Mouse (Mus musculus): Measurements from ENCODE around the gene Cep131.

Gene Cep131

GRCm38 (mm10) chr11:120092817-120093591 lies 6.4 kb upstream of the Cep131 start:
- no peak for DNase-seq

GRCm38 (mm10) chr11:120090661-120091060 lies 4.0 kb upstream of the Cep131 start:
- no peak for DNase-seq

GRCm38 (mm10) chr11:120085891-120086627 lies 568 bp downstream of the Cep131 start:
- no peak for DNase-seq

- DNase-seq = no peak
These were observed 6.3 kb downstream of the Cep131 start for GRCm38 (mm10) chr11:120080282-120080681.

GRCm38 (mm10) chr11:120076191-120076590 lies 10.4 kb downstream of the Cep131 start:
- DNase-seq = no peak

- DNase-seq = no peak
These were observed 13.5 kb downstream of the Cep131 start for GRCm38 (mm10) chr11:120072986-120073647.

GRCm38 (mm10) chr11:120071731-120072320 lies 14.8 kb downstream of the Cep131 start:
- no peak for DNase-seq

- DNase-seq = no peak
These were observed 15.6 kb downstream of the Cep131 start for GRCm38 (mm10) chr11:120071065-120071464.

- DNase-seq = no peak
These were observed 16.2 kb downstream of the Cep131 start for GRCm38 (mm10) chr11:120070286-120070930.

- no peak for DNase-seq
These were observed 17.4 kb downstream of the Cep131 start for GRCm38 (mm10) chr11:120069261-120069660.

- DNase-seq = no peak
These were observed 18.8 kb downstream of the Cep131 start for GRCm38 (mm10) chr11:120067834-120068233.

- DNase-seq = peak; percentile 53
These were observed 21.3 kb downstream of the Cep131 start for GRCm38 (mm10) chr11:120065291-120065690.

GRCm38 (mm10) chr11:120064668-120065040 lies 22.0 kb downstream of the Cep131 start:
- DNase-seq = no peak

GRCm38 (mm10) chr11:120064006-120064667 lies 22.5 kb downstream of the Cep131 start:
- DNase-seq = no peak

GRCm38 (mm10) chr11:120063326-120063725 lies 23.3 kb downstream of the Cep131 start:
- DNase-seq = no peak

- DNase-seq = no peak
These were observed 26.0 kb downstream of the Cep131 start for GRCm38 (mm10) chr11:120060634-120061033.

- DNase-seq = no peak
These were observed 30.5 kb downstream of the Cep131 start for GRCm38 (mm10) chr11:120055953-120056732.

- no peak for DNase-seq
These were observed 32.8 kb downstream of the Cep131 start for GRCm38 (mm10) chr11:120053846-120054245.

- no peak for DNase-seq
These were observed 34.4 kb downstream of the Cep131 start for GRCm38 (mm10) chr11:120052274-120052673.

- DNase-seq = no peak
These were observed 35.4 kb downstream of the Cep131 start for GRCm38 (mm10) chr11:120051124-120051811.

GRCm38 (mm10) chr11:120049067-120049466 lies 37.6 kb downstream of the Cep131 start:
- DNase-seq = peak; percentile 49

Data from kidney, adult 11 months (tissue).